Mouse (Mus musculus) intestine, embryonic 15.5 days (tissue): ENCODE measurements at regions not wholly inside any gene's neighbourhood (a gene's known extent, or its start where the extent isn't known, plus 50 kb on each side); places are given as distances from the start of the nearest gene placed in this dataset.

ENCODE experiments used
- ATAC-seq: fragments of 200-750 bp; cut with Nextera tagmentation; 2 replicates; pipeline ENCODE4 v1.8.0; 2017; ENCODE audit warnings: moderate TSS enrichment, moderate library complexity
- H3K27ac ChIP-seq: fragments of 300-500 bp; sonication (generic); 2 replicates; pipeline ENCODE4 v1.5.1; 2015; ENCODE audit warnings: mild to moderate bottlenecking, inconsistent platforms
- H3K27me3 ChIP-seq: fragments of 300-500 bp; sonication (generic); replicated peaks from 2 replicates; pipeline ENCODE4 v1.6.1; 2015; ENCODE audit warnings: inconsistent platforms
- H3K36me3 ChIP-seq: fragments of 300-500 bp; sonication (generic); 2 replicates; pipeline ENCODE4 v1.6.1; 2015; ENCODE audit warnings: inconsistent platforms
- H3K4me1 ChIP-seq: fragments of 300-500 bp; sonication (generic); replicated peaks from 2 replicates; pipeline ENCODE4 v1.6.1; 2015; ENCODE audit warnings: inconsistent platforms
- H3K4me2 ChIP-seq: fragments of 300-500 bp; sonication (generic); replicated peaks from 2 replicates; pipeline ENCODE4 v1.6.1; 2015; ENCODE audit warnings: mild to moderate bottlenecking, inconsistent platforms
- H3K4me3 ChIP-seq: fragments of 300-500 bp; sonication (generic); replicated peaks from 2 replicates; pipeline ENCODE4 v1.5.1; 2015; ENCODE audit warnings: inconsistent platforms
- H3K9ac ChIP-seq: fragments of 300-500 bp; sonication (generic); 2 replicates; pipeline ENCODE4 v1.6.1; 2015; ENCODE audit warnings: inconsistent platforms
- H3K9me3 ChIP-seq: fragments of 300-500 bp; sonication (generic); 2 replicates; pipeline ENCODE4 v1.6.1; 2016; ENCODE audit warnings: inconsistent platforms
- WGBS: fragments of 180-500 bp; shearing (Covaris S2); methylation state at CpG from one replicate; pipeline ENCODE4 v1.1.7; 2015; 5-methylcytosine and 5-hydroxymethylcytosine counted together

DNA sequence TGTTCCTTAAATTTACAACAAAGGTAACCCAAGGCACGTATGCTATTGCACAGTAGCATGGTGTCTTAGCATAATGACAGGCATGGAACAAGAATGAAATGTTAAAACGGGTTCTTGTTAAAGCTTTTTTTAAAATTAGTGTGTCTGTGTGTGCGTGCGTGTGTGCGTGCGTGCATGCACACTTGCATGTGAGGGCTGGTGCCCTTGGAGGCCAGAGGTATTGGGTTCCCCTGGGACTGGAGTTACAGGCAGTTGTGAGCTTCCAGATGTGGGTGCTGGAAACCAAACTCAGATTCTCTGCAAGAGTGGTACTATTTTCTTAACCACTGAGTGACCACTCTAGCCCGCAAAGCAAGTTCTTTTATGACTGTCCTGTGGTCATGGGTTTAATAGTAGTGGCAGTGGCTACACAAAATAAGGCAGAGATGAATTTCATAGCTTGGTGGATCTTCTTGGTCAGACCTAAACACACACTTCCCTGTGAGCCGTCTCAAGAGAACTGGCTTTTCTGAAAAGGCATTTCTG, 59.3 kb upstream of the Dgkg start:
- 88% methylated on average over 8 of the region's 8 CpGs for WGBS
- H3K4me2 ChIP-seq, result no peak overlapping the region
- no peaks in the 10 kb centered on the region for H3K27me3 ChIP-seq
- ATAC-seq, result no peak
- H3K36me3 ChIP-seq, result no peaks in the 10 kb centered on the region
- H3K4me1 ChIP-seq, result no peaks in the 10 kb centered on the region
- H3K9ac ChIP-seq, result no peak overlapping the region
- H3K4me3 ChIP-seq, result no peak overlapping the region
- no peaks in the 10 kb centered on the region for H3K9me3 ChIP-seq
- no peak overlapping the region for H3K27ac ChIP-seq

- no peak overlapping the region for H3K4me2 ChIP-seq
- H3K4me3 ChIP-seq, result no peak overlapping the region
- H3K9ac ChIP-seq, result no peak overlapping the region
- H3K4me1 ChIP-seq, result no peaks in the 10 kb centered on the region
- no peaks in the 10 kb centered on the region for H3K27me3 ChIP-seq
- H3K9me3 ChIP-seq, result no peaks in the 10 kb centered on the region
- ATAC-seq, result no peak
- no peaks in the 10 kb centered on the region for H3K36me3 ChIP-seq
- no peak overlapping the region for H3K27ac ChIP-seq
- WGBS, result 92% methylated on average over 2 of the region's 2 CpGs
These were observed 57.3 kb upstream of the Dgkg start for GRCm38 (mm10) chr16:22714315-22714714.

DNA sequence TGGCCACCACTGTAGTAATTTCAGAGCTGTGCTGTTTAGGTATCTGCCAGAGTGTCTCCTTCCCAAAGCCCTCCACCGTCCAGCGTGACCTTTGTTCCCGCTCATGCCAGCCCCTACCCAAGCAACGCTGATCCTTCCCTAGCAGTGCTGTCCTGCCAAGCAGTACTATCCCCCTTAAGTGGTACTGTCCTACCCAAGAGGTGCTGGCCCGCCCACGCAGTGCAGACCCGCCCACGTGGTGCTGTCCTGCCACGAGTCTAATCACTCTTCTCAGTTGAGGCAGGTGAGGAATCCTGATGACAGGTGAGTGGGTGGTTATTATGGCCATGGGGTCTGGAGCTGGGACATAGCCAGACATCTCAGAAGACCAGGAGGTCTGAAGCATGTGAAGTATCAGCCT, 51.7 kb upstream of the Dgkg start:
- Histone ChIP-seq H3K27ac (no peak overlapping the region), H3K36me3 (no peaks in the 10 kb centered on the region), H3K9ac (no peak overlapping the region), H3K4me2 (no peak overlapping the region), H3K4me1 (0 out of 2 replicates have a peak, but pooled peaks cover 3% of the 10 kb centered on the region), H3K4me3 (no peak overlapping the region), H3K27me3 (no peaks in the 10 kb centered on the region), H3K9me3 (no peaks in the 10 kb centered on the region)
- WGBS, result 48% methylated on average over 9 of the region's 9 CpGs
- ATAC-seq, result peak; percentile 20; the same call in 1 of the 2 replicates
